23 mouse cellular contexts compared by ENCODE assay signal in the genomic region with DNA sequence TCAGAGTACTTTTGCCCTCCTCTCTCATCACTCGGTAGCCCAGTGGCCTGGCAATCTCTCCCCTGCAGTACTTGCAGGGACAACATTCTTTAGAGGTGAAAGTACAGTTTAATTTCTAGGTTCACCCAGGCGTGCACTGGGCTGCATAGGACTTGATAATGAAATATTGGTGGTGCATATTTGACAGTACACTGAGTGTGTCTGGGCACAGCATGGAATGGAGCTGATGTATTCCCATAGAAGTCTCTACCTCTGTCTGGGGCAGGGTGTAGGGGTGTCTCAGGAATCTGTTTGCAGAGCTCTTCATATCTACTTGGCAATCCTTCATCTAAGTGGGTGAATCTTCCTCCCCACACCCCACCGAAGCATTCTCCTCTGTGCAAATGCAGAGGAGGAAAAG.
DNase-seq lines count a peak whose midpoint lies in the region; ATAC-seq lines count a peak whose summit lies in the region.
"Had no signal": no experiment of that assay in that cellular context is flagged by ENCODE, and none has a peak within 500 bp of the region (broad histone marks: within the 10 kb centered on the region; RNA-seq: fewer than 3 reads in every experiment).

No protein-coding gene starts in this region.

- no peak overlapping the region for H3K9ac ChIP-seq in neural tube, embryonic 13.5 days
- H3K9ac ChIP-seq: embryonic facial prominence, embryonic 13.5 days; forebrain, embryonic 12.5 days; heart, embryonic 15.5 days; hindbrain, embryonic 14.5 days had no signal

- H3K27ac ChIP-seq in neural tube, embryonic 13.5 days (replicated peaks) = 0 out of 2 replicates have a peak overlapping the region, but pooled peaks have one; percentile 18
- H3K27ac ChIP-seq: embryonic facial prominence, embryonic 13.5 days; forebrain, embryonic 12.5 days; gastrocnemius, adult 2 months; heart, adult 2 months; heart, embryonic 15.5 days; hindbrain, embryonic 10.5 days; hindbrain, embryonic 14.5 days had no signal

- H3K27me3 ChIP-seq in neural tube, embryonic 13.5 days = no peaks in the 10 kb centered on the region
- H3K27me3 ChIP-seq: embryonic facial prominence, embryonic 13.5 days; forebrain, embryonic 12.5 days; heart, embryonic 15.5 days had no signal

- 61% methylated on average over 3 of the region's 3 CpGs for WGBS in neural tube, embryonic 13.5 days

- no peak overlapping the region for H3K4me3 ChIP-seq in neural tube, embryonic 13.5 days
- H3K4me3 ChIP-seq: embryonic facial prominence, embryonic 13.5 days; forebrain, embryonic 12.5 days; gastrocnemius, adult 2 months; heart, adult 2 months; heart, embryonic 15.5 days; hindbrain, embryonic 10.5 days had no signal

- H3K9me3 ChIP-seq in neural tube, embryonic 13.5 days = no peaks in the 10 kb centered on the region
- H3K9me3 ChIP-seq: embryonic facial prominence, embryonic 13.5 days; forebrain, embryonic 12.5 days; heart, embryonic 15.5 days; hindbrain, embryonic 10.5 days had no signal

- 0 out of 2 replicates have a peak, but pooled peaks have one; percentile 13 for ATAC-seq in frontal cortex, adult (ENCODE audit: low TSS enrichment)
- peak; percentile 32; the same call in 1 of the 2 replicates for ATAC-seq in neural tube, embryonic 13.5 days (ENCODE audit: low read depth)
- ATAC-seq: CD4-positive, CD25-positive, alpha-beta regulatory T cell, adult 4 months; forebrain, embryonic 16.5 days had no signal

- no peaks in the 10 kb centered on the region for H3K36me3 ChIP-seq in neural tube, embryonic 13.5 days
- H3K36me3 ChIP-seq: embryonic facial prominence, embryonic 13.5 days; forebrain, embryonic 12.5 days; G1E; heart, embryonic 15.5 days; hindbrain, embryonic 10.5 days had no signal

- DNase-seq in frontal cortex, postnatal 10 days (ENCODE audit: low spot score in 2 of 2) = no peak
- peak; percentile 34 for DNase-seq in kidney, adult 9 months
- no peak for DNase-seq in kidney, postnatal 10 days
- no peak for DNase-seq in neural tube, embryonic 10.5 days (ENCODE audit: extremely low spot score, low spot score)
- DNase-seq in gastrocnemius, adult 8-10 months (ENCODE audit: low spot score in 2 of 2) = no peak
- DNase-seq: adrenal gland, postnatal 10 days; B cell, adult 2 months; cerebellum, adult 11-12 months; cerebellum, adult 9-10 months; cerebellum, postnatal 36 days; gastrocnemius, adult 2 months; heart, adult 2 months had no signal

- H3K4me1 ChIP-seq in neural tube, embryonic 13.5 days (replicated peaks) = 0 out of 2 replicates have a peak, but pooled peaks cover 6% of the 10 kb centered on the region
- H3K4me1 ChIP-seq: embryonic facial prominence, embryonic 13.5 days; forebrain, embryonic 12.5 days; heart, embryonic 15.5 days; hindbrain, embryonic 10.5 days had no signal

- H3K4me2 ChIP-seq in neural tube, embryonic 13.5 days = no peak overlapping the region
- H3K4me2 ChIP-seq: embryonic facial prominence, embryonic 13.5 days; forebrain, embryonic 12.5 days; heart, embryonic 11.5 days; heart, embryonic 15.5 days; hindbrain, embryonic 14.5 days had no signal
